Mouse (Mus musculus) forebrain, embryonic 12.5 days (tissue): ENCODE measurements at regions not wholly inside any gene's neighbourhood (a gene's known extent, or its start where the extent isn't known, plus 50 kb on each side); places are given as distances from the start of the nearest gene placed in this dataset.

Experiments used
- ATAC-seq: fragments of 200-750 bp; cut with Nextera tagmentation; 2 replicates; pipeline ENCODE4 v1.8.0; 2017; ENCODE audit warnings: moderate TSS enrichment; ENCODE audit not compliant: low FRiP score
- H3K27ac ChIP-seq: fragments of 300-500 bp; sonication (generic); 2 replicates; pipeline ENCODE4 v1.5.1; 2016; ENCODE audit warnings: mild to moderate bottlenecking
- H3K27me3 ChIP-seq: fragments of 300-500 bp; sonication (generic); 2 replicates; pipeline ENCODE4 v1.6.1; 2016; ENCODE audit warnings: mild to moderate bottlenecking
- H3K36me3 ChIP-seq: fragments of 300-500 bp; sonication (generic); replicated peaks from 2 replicates; pipeline ENCODE4 v1.6.1; 2016; ENCODE audit warnings: mild to moderate bottlenecking
- H3K4me1 ChIP-seq: fragments of 300-500 bp; sonication (generic); 2 replicates; pipeline ENCODE4 v1.6.1; 2016
- H3K4me2 ChIP-seq: fragments of 300-500 bp; sonication (generic); 2 replicates; pipeline ENCODE4 v1.6.1; 2016; ENCODE audit warnings: mild to moderate bottlenecking, moderate library complexity
- H3K4me3 ChIP-seq: fragments of 300-500 bp; sonication (generic); replicated peaks from 2 replicates; pipeline ENCODE4 v1.5.1; 2016; ENCODE audit warnings: mild to moderate bottlenecking
- H3K9ac ChIP-seq: fragments of 300-500 bp; sonication (generic); 2 replicates; pipeline ENCODE4 v1.6.1; 2016; ENCODE audit warnings: mild to moderate bottlenecking
- H3K9me3 ChIP-seq: fragments of 300-500 bp; sonication (generic); 2 replicates; pipeline ENCODE4 v1.6.1; 2016
- WGBS: fragments of 180-500 bp; shearing (Covaris S2); methylation state at CpG from one replicate; pipeline ENCODE4 v1.1.7; 2016; 5-methylcytosine and 5-hydroxymethylcytosine counted together

DNA sequence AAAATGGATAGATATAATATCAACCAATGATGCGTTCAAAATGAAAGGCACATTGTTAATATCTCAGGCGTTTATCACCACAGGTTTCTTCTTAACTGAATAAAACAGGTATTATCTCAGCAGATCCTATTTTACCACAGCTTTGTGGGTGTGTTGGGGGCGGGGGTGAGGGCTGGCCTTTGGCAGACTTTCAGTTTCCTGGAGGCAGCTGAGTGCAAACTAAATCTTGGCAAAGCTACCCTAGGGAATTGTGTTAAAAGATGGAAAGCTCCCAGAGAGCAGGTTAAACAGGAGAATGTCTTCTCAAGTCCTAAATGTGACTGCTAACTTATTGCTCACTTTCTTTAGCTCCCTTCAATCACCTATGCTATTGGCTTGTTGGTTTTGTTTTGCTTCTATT, 223.8 kb downstream of the Kdm4c start:
- Histone ChIP-seq H3K36me3 (no peaks in the 10 kb centered on the region), H3K9me3 (no peaks in the 10 kb centered on the region), H3K27ac (no peak overlapping the region), H3K4me2 (no peak overlapping the region), H3K4me1 (no peaks in the 10 kb centered on the region), H3K4me3 (no peak overlapping the region), H3K9ac (no peak overlapping the region), H3K27me3 (no peaks in the 10 kb centered on the region)
- WGBS: 59% methylated on average over 3 of the region's 3 CpGs
- ATAC-seq: no peak

- no peaks in the 10 kb centered on the region for H3K36me3 ChIP-seq
- ATAC-seq: no peak
Observed at GRCm38 (mm10) chr4:74512489-74512888, 270.2 kb downstream of the Kdm4c start.

GRCm38 (mm10) chr4:74553888-74554287, 311.6 kb downstream of the Kdm4c start:
- Histone ChIP-seq H3K9ac (no peak overlapping the region), H3K4me2 (no peak overlapping the region), H3K36me3 (no peaks in the 10 kb centered on the region), H3K4me3 (no peak overlapping the region), H3K27me3 (no peaks in the 10 kb centered on the region), H3K9me3 (no peaks in the 10 kb centered on the region), H3K27ac (no peak overlapping the region), H3K4me1 (no peaks in the 10 kb centered on the region)
- WGBS: 68% methylated on average over 1 of the region's 1 CpGs
- peak; percentile 36; the same call in 1 of the 2 replicates for ATAC-seq

More at GRCm38 (mm10) chr4:74512489-74512888, 270.2 kb downstream of the Kdm4c start:
- Histone ChIP-seq H3K4me3 (no peak overlapping the region), H3K4me2 (no peak overlapping the region), H3K27ac (no peak overlapping the region), H3K27me3 (no peaks in the 10 kb centered on the region), H3K9me3 (no peaks in the 10 kb centered on the region), H3K9ac (no peak overlapping the region), H3K4me1 (no peaks in the 10 kb centered on the region)
- 77% methylated on average over 5 of the region's 5 CpGs for WGBS

DNA sequence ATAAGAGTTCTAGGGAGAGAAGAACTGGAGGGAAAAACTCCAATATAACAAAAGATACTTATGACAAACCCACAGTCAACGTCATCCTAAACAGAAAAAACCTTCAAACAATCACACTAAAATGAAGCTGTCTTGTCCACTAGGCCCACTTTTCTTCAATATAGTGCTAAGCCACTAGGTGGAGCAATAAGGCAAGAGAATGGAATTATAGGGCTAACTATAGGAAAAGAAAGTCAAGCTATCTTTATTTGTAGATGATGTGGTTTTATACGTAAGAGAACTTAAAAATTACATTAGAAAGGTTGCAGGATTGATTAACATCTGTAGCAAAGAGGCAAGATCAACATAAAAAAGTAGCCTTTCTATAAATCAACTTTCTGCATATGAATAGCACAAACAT, 321.3 kb downstream of the Kdm4c start:
- 0 out of 2 replicates have a peak, but pooled peaks have one; percentile 44 for ATAC-seq
- Histone ChIP-seq H3K4me1 (no peaks in the 10 kb centered on the region), H3K9me3 (no peaks in the 10 kb centered on the region), H3K27me3 (no peaks in the 10 kb centered on the region), H3K36me3 (no peaks in the 10 kb centered on the region), H3K4me2 (no peak overlapping the region), H3K4me3 (no peak overlapping the region), H3K9ac (no peak overlapping the region), H3K27ac (no peak overlapping the region)
- WGBS: 30% methylated on average over 2 of the region's 2 CpGs

- H3K9ac ChIP-seq: no peak overlapping the region
- no peak overlapping the region for H3K27ac ChIP-seq
- no peak overlapping the region for H3K4me2 ChIP-seq
- H3K36me3 ChIP-seq: no peaks in the 10 kb centered on the region
- ATAC-seq: no peak
- 94% methylated on average over 1 of the region's 1 CpGs for WGBS
- H3K4me3 ChIP-seq: no peak overlapping the region
- no peaks in the 10 kb centered on the region for H3K9me3 ChIP-seq
- H3K4me1 ChIP-seq: no peaks in the 10 kb centered on the region
- no peaks in the 10 kb centered on the region for H3K27me3 ChIP-seq
Observed at GRCm38 (mm10) chr4:74586400-74586799, 344.1 kb downstream of the Kdm4c start.

GRCm38 (mm10) chr4:74587125-74587524, 344.8 kb downstream of the Kdm4c start:
- no peaks in the 10 kb centered on the region for H3K27me3 ChIP-seq
- H3K36me3 ChIP-seq: no peaks in the 10 kb centered on the region
- H3K9me3 ChIP-seq: no peaks in the 10 kb centered on the region
- H3K4me2 ChIP-seq: no peak overlapping the region
- no peak overlapping the region for H3K27ac ChIP-seq
- no peak for ATAC-seq
- H3K4me3 ChIP-seq: no peak overlapping the region
- H3K9ac ChIP-seq: no peak overlapping the region
- no peaks in the 10 kb centered on the region for H3K4me1 ChIP-seq

DNA sequence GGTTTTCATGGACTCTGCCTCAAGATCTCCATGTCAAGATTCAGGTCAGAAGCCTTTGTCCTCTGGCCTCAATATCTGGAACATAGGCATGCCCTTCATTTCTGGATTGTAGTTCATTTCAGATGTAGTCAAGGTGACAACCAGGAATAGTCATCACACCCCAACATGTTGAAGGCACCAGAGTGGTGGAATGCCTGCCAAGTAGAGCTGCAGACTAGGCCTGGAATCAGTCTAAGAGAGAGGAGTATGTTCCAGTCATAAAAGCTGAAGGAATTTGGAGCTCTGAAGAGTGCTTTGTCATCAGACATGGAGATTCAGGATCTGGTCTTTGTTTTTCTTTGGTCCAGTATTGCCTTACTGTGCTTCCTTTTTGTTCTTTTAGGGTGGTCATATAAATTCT, 346.5 kb downstream of the Kdm4c start:
- H3K4me1 ChIP-seq: no peaks in the 10 kb centered on the region
- H3K36me3 ChIP-seq: no peaks in the 10 kb centered on the region
- no peak overlapping the region for H3K27ac ChIP-seq
- H3K4me2 ChIP-seq: no peak overlapping the region
- H3K9ac ChIP-seq: no peak overlapping the region
- ATAC-seq: no peak
- no peaks in the 10 kb centered on the region for H3K27me3 ChIP-seq
- no peak overlapping the region for H3K4me3 ChIP-seq
- no peaks in the 10 kb centered on the region for H3K9me3 ChIP-seq

GRCm38 (mm10) chr4:74613032-74613431, 370.7 kb downstream of the Kdm4c start:
- Histone ChIP-seq H3K9me3 (no peaks in the 10 kb centered on the region), H3K27me3 (no peaks in the 10 kb centered on the region), H3K36me3 (no peaks in the 10 kb centered on the region), H3K4me1 (no peaks in the 10 kb centered on the region), H3K9ac (no peak overlapping the region), H3K4me3 (no peak overlapping the region), H3K4me2 (no peak overlapping the region), H3K27ac (no peak overlapping the region)
- WGBS: 54% methylated on average over 3 of the region's 3 CpGs
- no peak for ATAC-seq
